Mouse (Mus musculus) liver, adult 2 months (tissue): ENCODE measurements around the gene Mfsd5. TPM values are rescaled to one million over a fixed set of nuclear protein-coding genes. Genes with fewer than 3 reads are reported as not detected.

ENCODE experiments used
- DNase-seq: peaks from one replicate; pipeline ENCODE4 v3.0.0-alpha.2; 2011; ENCODE audit warnings: low read depth, low spot score; ENCODE audit errors: extremely low read depth
- H3K27ac ChIP-seq: fragments of 200-500 bp; replicated peaks from 2 replicates; pipeline ENCODE4 v1.5.1; 2012; ENCODE audit warnings: low read depth, mild to moderate bottlenecking, control low read depth, inconsistent platforms, low read length; ENCODE audit not compliant: insufficient read depth
- H3K27me3 ChIP-seq: fragments of 200-500 bp; 2 replicates; pipeline ENCODE4 v1.6.1; 2012; ENCODE audit warnings: mild to moderate bottlenecking, moderate library complexity, low read length, inconsistent platforms; ENCODE audit not compliant: control insufficient read depth, insufficient read depth
- H3K36me3 ChIP-seq: fragments of 200-500 bp; 2 replicates; pipeline ENCODE4 v1.6.1; 2012; ENCODE audit warnings: low read length, inconsistent platforms; ENCODE audit not compliant: control insufficient read depth, insufficient read depth
- H3K4me1 ChIP-seq: fragments of 200-500 bp; 2 replicates; pipeline ENCODE4 v1.6.1; 2011; ENCODE audit warnings: low read length; ENCODE audit not compliant: control insufficient read depth, insufficient read depth
- H3K4me3 ChIP-seq: fragments of 200-500 bp; 2 replicates; pipeline ENCODE4 v1.5.1; 2011; ENCODE audit warnings: low read depth, mild to moderate bottlenecking, control low read depth, low read length, moderate library complexity; ENCODE audit not compliant: insufficient read depth
- H3K79me2 ChIP-seq: fragments of 200-500 bp; 2 replicates; pipeline ENCODE4 v1.6.1; 2012; ENCODE audit warnings: inconsistent platforms, mild to moderate bottlenecking, low read length, moderate library complexity; ENCODE audit not compliant: control insufficient read depth, insufficient read depth
- H3K9ac ChIP-seq: fragments of 200-500 bp; 2 replicates; pipeline ENCODE4 v1.6.1; 2012; ENCODE audit warnings: low read depth, mild to moderate bottlenecking, control low read depth, inconsistent platforms, low read length
- CTCF ChIP-seq: fragments of 200-500 bp; IDR thresholded peaks from 2 replicates; pipeline ENCODE4 v1.5.1; 2011; ENCODE audit warnings: low read depth, low read length, control low read depth
- POLR2A ChIP-seq: fragments of 200-500 bp; IDR thresholded peaks from 2 replicates; pipeline ENCODE4 v1.6.1; 2011; ENCODE audit warnings: low read length, control low read depth; ENCODE audit not compliant: insufficient read depth; ENCODE audit errors: extremely low read depth
- WGBS: fragments of 180-500 bp; shearing (Covaris S2); methylation state at CpG from one replicate; pipeline ENCODE4 v1.1.7; 2018; 5-methylcytosine and 5-hydroxymethylcytosine counted together
- polyA plus RNA-seq: library from polyadenylated mRNA; depleted of rRNA; stranded (reverse); fragments of >200 nt; gene quantifications from 2 replicates; pipeline ENCODE4 v1.2.3, GENCODE M21; 2012
- total RNA-seq: library from RNA; depleted of rRNA; stranded (reverse); fragments of >200 nt; gene quantifications from 2 replicates; pipeline ENCODE4 v1.2.3, GENCODE M21; 2014

Mfsd5 gene
- total and polyA plus RNA-seq, 2 experiments, result 8.5 to 51.4 TPM

DNA sequence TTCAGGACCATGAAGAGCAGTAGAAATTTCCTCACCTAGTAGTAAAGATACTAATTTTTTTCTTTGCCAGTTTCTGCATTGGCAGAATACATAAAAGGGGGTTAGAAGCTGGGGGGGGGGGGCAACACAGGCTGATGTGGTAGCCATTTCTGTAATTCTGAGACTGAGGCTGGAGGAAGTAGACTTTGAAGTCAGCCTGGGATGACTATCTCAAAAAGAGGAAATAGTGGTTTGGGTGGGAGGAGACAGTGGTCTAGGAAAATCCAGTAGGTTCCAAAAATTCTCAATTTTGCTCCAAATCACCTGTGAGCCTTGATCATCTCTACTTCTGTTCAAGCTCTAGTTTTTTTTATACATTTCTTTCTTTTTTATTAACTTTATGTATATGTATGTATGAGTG, 32.2 kb downstream of the Mfsd5 start:
- no peaks in the 10 kb centered on the region for H3K79me2 ChIP-seq
- no peak overlapping the region for H3K9ac ChIP-seq
- no peak for DNase-seq
- no peaks in the 10 kb centered on the region for H3K36me3 ChIP-seq
- peaks cover 2% of the 10 kb centered on the region; the same call in 1 of the 2 replicates for H3K4me1 ChIP-seq
- no peak overlapping the region for H3K27ac ChIP-seq
- TF ChIP-seq POLR2A (no peak), CTCF (no peak)
- no peaks in the 10 kb centered on the region for H3K27me3 ChIP-seq
- H3K4me3 ChIP-seq, result no peak overlapping the region

DNA sequence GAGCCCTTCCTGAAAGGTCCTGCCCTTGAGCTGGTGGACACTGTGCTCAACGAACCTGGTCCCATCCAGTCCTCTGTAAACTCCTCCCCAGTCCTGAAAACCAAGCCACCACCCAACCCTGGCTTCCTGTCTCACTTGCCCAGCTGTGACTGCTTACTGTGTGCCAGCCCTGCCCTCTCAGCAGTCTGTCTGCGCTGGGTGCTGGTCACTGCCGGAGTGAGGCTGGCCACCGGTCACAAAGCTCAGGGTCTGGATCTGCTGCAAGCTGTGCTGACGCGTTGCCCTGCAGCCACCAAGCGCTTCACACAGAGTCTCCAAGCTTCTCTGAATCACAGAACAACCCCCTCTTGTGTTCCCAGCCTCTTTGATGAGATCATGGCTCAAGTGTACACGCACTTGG, 36.0 kb downstream of the Mfsd5 start:
- no peak overlapping the region for H3K9ac ChIP-seq
- H3K36me3 ChIP-seq, result no peaks in the 10 kb centered on the region
- H3K27ac ChIP-seq, result no peak overlapping the region
- no peaks in the 10 kb centered on the region; the same call in 1 of the 2 replicates for H3K4me1 ChIP-seq
- DNase-seq, result no peak
- no peak overlapping the region for H3K4me3 ChIP-seq
- WGBS, result 94% methylated on average over 8 of the region's 8 CpGs
- TF ChIP-seq POLR2A (no peak), CTCF (no peak)
- H3K79me2 ChIP-seq, result no peaks in the 10 kb centered on the region
- no peaks in the 10 kb centered on the region for H3K27me3 ChIP-seq

GRCm38 (mm10) chr15:102316263-102316662, 37.0 kb downstream of the Mfsd5 start:
- peak; percentile 48 for DNase-seq
- H3K4me1 ChIP-seq, result no peaks in the 10 kb centered on the region
- H3K36me3 ChIP-seq, result no peaks in the 10 kb centered on the region
- H3K9ac ChIP-seq, result no peak overlapping the region
- 85% methylated on average over 6 of the region's 6 CpGs for WGBS
- H3K79me2 ChIP-seq, result no peaks in the 10 kb centered on the region
- no peak overlapping the region for H3K4me3 ChIP-seq
- TF ChIP-seq POLR2A, result no peak
- TF ChIP-seq CTCF, result peak; percentile 80
- no peaks in the 10 kb centered on the region for H3K27me3 ChIP-seq
- H3K27ac ChIP-seq, result no peak overlapping the region

- no peak for DNase-seq
- H3K4me1 ChIP-seq, result peaks cover 2% of the 10 kb centered on the region; the same call in 1 of the 2 replicates
- H3K27ac ChIP-seq, result no peak overlapping the region
- WGBS, result 72% methylated on average over 12 of the region's 12 CpGs
- H3K36me3 ChIP-seq, result no peaks in the 10 kb centered on the region
- no peaks in the 10 kb centered on the region; the same call in 1 of the 2 replicates for H3K79me2 ChIP-seq
- TF ChIP-seq POLR2A (no peak), CTCF (no peak)
- H3K4me3 ChIP-seq, result no peak overlapping the region
- H3K27me3 ChIP-seq, result no peaks in the 10 kb centered on the region
- no peak overlapping the region for H3K9ac ChIP-seq
Observed at GRCm38 (mm10) chr15:102324654-102325473, 45.6 kb downstream of the Mfsd5 start.

DNA sequence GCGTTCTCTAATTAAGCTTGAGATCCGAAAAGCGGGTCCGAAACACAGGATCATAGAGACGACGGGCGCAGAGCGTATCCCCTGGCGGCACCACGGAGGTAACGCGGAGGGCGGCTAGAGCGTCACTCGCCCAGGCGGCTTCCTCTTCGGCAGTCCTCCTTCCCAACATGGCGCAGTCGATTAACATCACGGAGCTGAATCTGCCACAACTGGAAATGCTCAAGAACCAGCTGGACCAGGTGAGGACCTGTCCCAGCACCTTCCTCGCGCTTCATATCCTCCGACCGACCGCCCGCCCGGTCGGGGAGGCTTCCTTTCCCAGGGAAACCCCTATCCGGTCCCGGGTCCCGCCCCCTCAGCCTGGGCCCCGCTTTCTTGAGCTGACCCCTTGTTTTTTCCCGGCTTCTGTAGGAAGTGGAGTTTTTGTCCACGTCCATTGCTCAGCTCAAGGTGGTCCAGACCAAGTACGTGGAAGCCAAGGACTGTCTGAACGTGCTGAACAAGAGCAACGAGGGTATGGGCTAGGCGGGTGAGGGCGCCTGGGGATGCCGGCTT, 46.8 kb downstream of the Mfsd5 start, which contains the start of gene Pfdn5:
Gene Pfdn5, plus strand, starts transcription at position 95 of the 555 bp plus-strand sequence.
- H3K36me3 ChIP-seq, result no peaks in the 10 kb centered on the region
- under 1% methylated on average over 40 of the region's 40 CpGs for WGBS
- H3K9ac ChIP-seq, result peak within 1 kb of the TSS; percentile 81
- peak; percentile 54 for TF ChIP-seq CTCF
- TF ChIP-seq POLR2A, result 0 out of 2 replicates have a peak, but pooled peaks have one; percentile 21
- peaks cover 2% of the 10 kb centered on the region; the same call in 1 of the 2 replicates for H3K4me1 ChIP-seq
- peak within 1 kb of the TSS; percentile 87 for H3K4me3 ChIP-seq
- H3K27me3 ChIP-seq, result no peaks in the 10 kb centered on the region
- H3K27ac ChIP-seq, result peak within 1 kb of the TSS; percentile 70
- H3K79me2 ChIP-seq, result no peaks in the 10 kb centered on the region; the same call in 1 of the 2 replicates
- peak; percentile 77 for DNase-seq
